Mouse (Mus musculus) ovary, postnatal 36 days (tissue): ENCODE data around the gene Cntn4.

Experiments used
- DNase-seq: peaks from one replicate; pipeline ENCODE4 v3.0.0; 2022; ENCODE audit warnings: low spot score, mixed read lengths

Cntn4 gene

GRCm38 (mm10) chr6:106462403-106462802, 784.9 kb downstream of the Cntn4 start:
- no peak for DNase-seq

GRCm38 (mm10) chr6:106463857-106464256, 786.4 kb downstream of the Cntn4 start:
- no peak for DNase-seq

GRCm38 (mm10) chr6:106465766-106466165, 788.3 kb downstream of the Cntn4 start:
- DNase-seq: no peak

- no peak for DNase-seq
Observed at GRCm38 (mm10) chr6:106466267-106467029, 789.0 kb downstream of the Cntn4 start.

- DNase-seq: no peak
Observed at GRCm38 (mm10) chr6:106471840-106472608, 794.6 kb downstream of the Cntn4 start.

GRCm38 (mm10) chr6:106473871-106474270, 796.4 kb downstream of the Cntn4 start:
- no peak for DNase-seq

GRCm38 (mm10) chr6:106481533-106481932, 804.1 kb downstream of the Cntn4 start:
- no peak for DNase-seq

GRCm38 (mm10) chr6:106496303-106496702, 818.8 kb downstream of the Cntn4 start:
- no peak for DNase-seq

GRCm38 (mm10) chr6:106499166-106499565, 821.7 kb downstream of the Cntn4 start:
- DNase-seq: no peak

GRCm38 (mm10) chr6:106503961-106504360, 826.5 kb downstream of the Cntn4 start:
- DNase-seq: no peak

GRCm38 (mm10) chr6:106520367-106520766, 842.9 kb downstream of the Cntn4 start:
- DNase-seq: no peak

GRCm38 (mm10) chr6:106543500-106543899, 866.0 kb downstream of the Cntn4 start:
- DNase-seq: no peak

- no peak for DNase-seq
Observed at GRCm38 (mm10) chr6:106561649-106562048, 884.2 kb downstream of the Cntn4 start.

GRCm38 (mm10) chr6:106565316-106565715, 887.9 kb downstream of the Cntn4 start:
- no peak for DNase-seq

- DNase-seq: no peak
Observed at GRCm38 (mm10) chr6:106565769-106566459, 888.5 kb downstream of the Cntn4 start.

- DNase-seq: no peak
Observed at GRCm38 (mm10) chr6:106566929-106567621, 889.6 kb downstream of the Cntn4 start.

- no peak for DNase-seq
Observed at GRCm38 (mm10) chr6:106580124-106580523, 902.7 kb downstream of the Cntn4 start.

GRCm38 (mm10) chr6:106593756-106594155, 916.3 kb downstream of the Cntn4 start:
- no peak for DNase-seq

GRCm38 (mm10) chr6:106617081-106617480, 939.6 kb downstream of the Cntn4 start:
- no peak for DNase-seq

GRCm38 (mm10) chr6:106621188-106621749, 943.8 kb downstream of the Cntn4 start:
- no peak for DNase-seq

- no peak for DNase-seq
Observed at GRCm38 (mm10) chr6:106643026-106643425, 965.6 kb downstream of the Cntn4 start.
